Mouse (Mus musculus): ENCODE results near the gene Draxin.

Draxin gene

GRCm38 (mm10) chr4:148083176-148083899 lies 47.2 kb downstream of the Draxin start:
- DNase-seq (ENCODE audit: low spot score in 2 of 2): no peak

GRCm38 (mm10) chr4:148082257-148083044 lies 48.0 kb downstream of the Draxin start:
- DNase-seq (ENCODE audit: low spot score in 2 of 2): peak; percentile 42 to 51

- no peak for DNase-seq (ENCODE audit: low spot score in 2 of 2)
Observed at GRCm38 (mm10) chr4:148081201-148081600, 49.3 kb downstream of the Draxin start.

- DNase-seq (ENCODE audit: low spot score in 2 of 2): no peak
Observed at GRCm38 (mm10) chr4:148080597-148080973, 49.9 kb downstream of the Draxin start.

- DNase-seq (ENCODE audit: low spot score in 2 of 2): no peak
Observed at GRCm38 (mm10) chr4:148079944-148080596, 50.4 kb downstream of the Draxin start.

GRCm38 (mm10) chr4:148079212-148079611 lies 51.3 kb downstream of the Draxin start:
- no peak for DNase-seq (ENCODE audit: low spot score in 2 of 2)

- no peak for DNase-seq (ENCODE audit: low spot score in 2 of 2)
Observed at GRCm38 (mm10) chr4:148075881-148076280, 54.6 kb downstream of the Draxin start.

GRCm38 (mm10) chr4:148075259-148075658 lies 55.2 kb downstream of the Draxin start:
- peak; percentile 64 to 68 for DNase-seq (ENCODE audit: low spot score in 2 of 2)

- DNase-seq (ENCODE audit: low spot score in 2 of 2): no peak
Observed at GRCm38 (mm10) chr4:148074521-148075189, 55.8 kb downstream of the Draxin start.

- DNase-seq (ENCODE audit: low spot score in 2 of 2): no peak
Observed at GRCm38 (mm10) chr4:148071508-148071907, 59.0 kb downstream of the Draxin start.

- DNase-seq (ENCODE audit: low spot score in 2 of 2): no peak
Observed at GRCm38 (mm10) chr4:148069602-148070218, 60.8 kb downstream of the Draxin start.

GRCm38 (mm10) chr4:148067346-148067745 lies 63.2 kb downstream of the Draxin start:
- no peak for DNase-seq (ENCODE audit: low spot score in 2 of 2)

- no peak for DNase-seq (ENCODE audit: low spot score in 2 of 2)
Observed at GRCm38 (mm10) chr4:148066401-148066744, 64.1 kb downstream of the Draxin start.

- DNase-seq (ENCODE audit: low spot score in 2 of 2): no peak
Observed at GRCm38 (mm10) chr4:148065702-148066400, 64.6 kb downstream of the Draxin start.

- DNase-seq (ENCODE audit: low spot score in 2 of 2): no peak
Observed at GRCm38 (mm10) chr4:148061086-148061480, 69.4 kb downstream of the Draxin start.

GRCm38 (mm10) chr4:148060120-148061085 lies 70.1 kb downstream of the Draxin start:
- no peak for DNase-seq (ENCODE audit: low spot score in 2 of 2)

- DNase-seq (ENCODE audit: low spot score in 2 of 2): peak in 1 of 2 experiments; percentile 23
Observed at GRCm38 (mm10) chr4:148058993-148059392, 71.5 kb downstream of the Draxin start.

- DNase-seq (ENCODE audit: low spot score in 2 of 2): no peak
Observed at GRCm38 (mm10) chr4:148058218-148058819, 72.2 kb downstream of the Draxin start.

GRCm38 (mm10) chr4:148057661-148058209 lies 72.8 kb downstream of the Draxin start:
- DNase-seq (ENCODE audit: low spot score in 2 of 2): no peak

All from right cerebral cortex, adult 2 months (tissue).